Mouse (Mus musculus) intestine, embryonic 14.5 days (tissue): ENCODE results near the gene Kcnb1. TPM values are rescaled to one million over a fixed set of nuclear protein-coding genes. Genes with fewer than 3 reads are reported as not detected.

Experiments
- polyA plus RNA-seq: library from polyadenylated mRNA; unstranded; fragments of >200 nt; fragmentation: Nextera tagmentation; extraction: Ambion mirVana; gene quantifications from 2 replicates; pipeline ENCODE4 v1.2.1, GENCODE M21; 2014

Kcnb1 gene
- polyA plus RNA-seq, 1 experiment from 2014 or later, result 1.9 TPM

Other genes with a start within 250 kb of the Kcnb1 start
- 68.8 and 77.3 TPM in 2 replicates for gene Stau1, start 193.9 kb downstream of the Kcnb1 start, polyA plus RNA-seq
- gene Ddx27, start 175.0 kb downstream of the Kcnb1 start, polyA plus RNA-seq, result 47.0 and 50.9 TPM in 2 replicates
- 7.1 and 7.2 TPM in 2 replicates for gene Znfx1, start 127.1 kb downstream of the Kcnb1 start, polyA plus RNA-seq
- gene Ptgis, start 50.4 kb upstream of the Kcnb1 start, polyA plus RNA-seq, result 15.1 and 17.3 TPM in 2 replicates
- gene B4galt5, start 159.0 kb upstream of the Kcnb1 start, polyA plus RNA-seq, result 9.6 and 10.6 TPM in 2 replicates
- gene Slc9a8, start 231.6 kb upstream of the Kcnb1 start, polyA plus RNA-seq, result 21.0 and 23.2 TPM in 2 replicates